Mouse (Mus musculus): Measurements from ENCODE around the gene Setdb2.

GRCm38 (mm10) chr14:59370348-59371068 lies 70.2 kb downstream of the Setdb2 start:
- TF ChIP-seq CTCF (IDR thresholded peaks at IDR 0.05; ENCODE audit: low read depth, low read length) = no peak
- no peak for TF ChIP-seq GATA2 (IDR thresholded peaks at IDR 0.05; ENCODE audit: borderline replicate concordance, low read depth, low read length)
- no peak for TF ChIP-seq TAL1 (conservative IDR thresholded peaks at IDR 0.05; ENCODE audit: low read depth, low read length)
- no peak for TF ChIP-seq GATA1 (IDR thresholded peaks at IDR 0.05; ENCODE audit: borderline replicate concordance, low read length)

All from G1E (cell line).